Mouse (Mus musculus): Measurements from ENCODE around the gene Smtn. TPM values are rescaled to one million over a fixed set of nuclear protein-coding genes. Genes with fewer than 3 reads are reported as not detected.

Gene Smtn
- polyA plus RNA-seq, 1 experiment from 2014 or later = 79.2 TPM

- Histone ChIP-seq H3K4me1 (replicated peaks) (peaks cover 13% of the 10 kb centered on the region; the same call in 1 of the 2 replicates), H3K27me3 (no peaks in the 10 kb centered on the region), H3K9ac (no peak overlapping the region), H3K4me3 (no peak overlapping the region), H3K27ac (peak overlapping the region; percentile 18), H3K9me3 (replicated peaks) (0 out of 2 replicates have a peak, but pooled peaks cover 3% of the 10 kb centered on the region), H3K36me3 (no peaks in the 10 kb centered on the region), H3K4me2 (no peak overlapping the region)
- ATAC-seq (replicated peaks; ENCODE audit: insufficient number of reproducible peaks, insufficient read depth, low FRiP score, low read depth) = no peak
- WGBS = 14% methylated on average over 1 of the region's 1 CpGs
Measured at GRCm38 (mm10) chr11:3546242-3546562, 5.8 kb upstream of the Smtn start.

- H3K4me2 ChIP-seq = no peak overlapping the region
- 22% methylated on average over 9 of the region's 9 CpGs for WGBS
- H3K27ac ChIP-seq = no peak overlapping the region
- no peak for ATAC-seq (replicated peaks; ENCODE audit: insufficient number of reproducible peaks, insufficient read depth, low FRiP score, low read depth)
- H3K4me3 ChIP-seq = no peak overlapping the region
- H3K4me1 ChIP-seq (replicated peaks) = peaks cover 13% of the 10 kb centered on the region; the same call in 1 of the 2 replicates
- H3K9me3 ChIP-seq (replicated peaks) = 0 out of 2 replicates have a peak, but pooled peaks cover 3% of the 10 kb centered on the region
- no peaks in the 10 kb centered on the region for H3K36me3 ChIP-seq
- H3K27me3 ChIP-seq = no peaks in the 10 kb centered on the region
- H3K9ac ChIP-seq = no peak overlapping the region
Measured at GRCm38 (mm10) chr11:3545531-3546241, 5.3 kb upstream of the Smtn start.

GRCm38 (mm10) chr11:3544409-3544808 is 4.0 kb upstream of the Smtn start:
- Histone ChIP-seq H3K4me3 (no peak overlapping the region), H3K4me1 (replicated peaks) (peaks cover 17% of the 10 kb centered on the region; the same call in 1 of the 2 replicates), H3K36me3 (no peaks in the 10 kb centered on the region), H3K9ac (no peak overlapping the region), H3K27ac (no peak overlapping the region), H3K27me3 (no peaks in the 10 kb centered on the region), H3K4me2 (no peak overlapping the region), H3K9me3 (replicated peaks) (0 out of 2 replicates have a peak, but pooled peaks cover 3% of the 10 kb centered on the region)
- WGBS = 95% methylated on average over 5 of the region's 5 CpGs
- ATAC-seq (replicated peaks; ENCODE audit: insufficient number of reproducible peaks, insufficient read depth, low FRiP score, low read depth) = no peak

- ATAC-seq (replicated peaks; ENCODE audit: insufficient number of reproducible peaks, insufficient read depth, low FRiP score, low read depth) = peak; percentile 20; the same call in 1 of the 2 replicates
- Histone ChIP-seq H3K9ac (no peak overlapping the region), H3K4me2 (no peak overlapping the region), H3K4me1 (replicated peaks) (peaks cover 18% of the 10 kb centered on the region), H3K27ac (peak overlapping the region; percentile 25), H3K27me3 (no peaks in the 10 kb centered on the region), H3K36me3 (no peaks in the 10 kb centered on the region), H3K4me3 (no peak overlapping the region), H3K9me3 (replicated peaks) (0 out of 2 replicates have a peak, but pooled peaks cover 3% of the 10 kb centered on the region)
- 19% methylated on average over 5 of the region's 5 CpGs for WGBS
Measured at GRCm38 (mm10) chr11:3543001-3543400, 2.6 kb upstream of the Smtn start.

DNA sequence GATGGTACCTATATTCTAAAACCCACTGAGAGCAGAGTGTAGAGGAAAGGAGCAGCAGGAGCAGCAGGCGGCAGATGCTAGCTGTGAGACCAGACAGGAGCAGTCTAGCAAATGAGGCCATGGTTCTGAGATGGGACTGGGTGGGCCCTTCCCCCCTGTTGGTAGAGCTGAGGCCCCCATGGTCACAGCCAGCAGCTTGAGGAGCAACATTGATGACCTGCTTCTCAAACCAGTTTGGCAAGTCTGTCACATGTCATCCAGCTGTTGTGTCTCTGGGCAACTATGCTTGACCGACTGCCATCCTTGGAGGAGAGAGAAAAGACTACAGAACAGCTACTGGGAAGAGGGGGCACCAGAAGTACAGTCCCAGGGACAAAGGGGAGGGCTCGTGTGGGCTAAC is 1.5 kb upstream of the Smtn start:
- 75% methylated on average over 3 of the region's 3 CpGs for WGBS
- H3K27ac ChIP-seq = no peak overlapping the region
- 0 out of 2 replicates have a peak, but pooled peaks cover 3% of the 10 kb centered on the region for H3K9me3 ChIP-seq (replicated peaks)
- no peak for ATAC-seq (replicated peaks; ENCODE audit: insufficient number of reproducible peaks, insufficient read depth, low FRiP score, low read depth)
- H3K27me3 ChIP-seq = no peaks in the 10 kb centered on the region
- no peak overlapping the region for H3K9ac ChIP-seq
- H3K4me3 ChIP-seq = no peak overlapping the region
- no peaks in the 10 kb centered on the region for H3K36me3 ChIP-seq
- H3K4me1 ChIP-seq (replicated peaks) = peaks cover 27% of the 10 kb centered on the region
- H3K4me2 ChIP-seq = no peak overlapping the region

GRCm38 (mm10) chr11:3539826-3540196 is 601 bp downstream of the Smtn start:
- Histone ChIP-seq H3K9ac (no peak overlapping the region), H3K9me3 (replicated peaks) (0 out of 2 replicates have a peak, but pooled peaks cover 3% of the 10 kb centered on the region), H3K4me1 (replicated peaks) (peaks cover 36% of the 10 kb centered on the region), H3K4me2 (peak overlapping the region; percentile 68), H3K27ac (no peak overlapping the region), H3K4me3 (peak overlapping the region; percentile 62), H3K27me3 (no peaks in the 10 kb centered on the region), H3K36me3 (no peaks in the 10 kb centered on the region)
- WGBS = 69% methylated on average over 4 of the region's 4 CpGs
- no peak for ATAC-seq (replicated peaks; ENCODE audit: insufficient number of reproducible peaks, insufficient read depth, low FRiP score, low read depth)

- H3K4me3 ChIP-seq = peak overlapping the region; percentile 62
- peak overlapping the region; percentile 70 for H3K9ac ChIP-seq
- H3K9me3 ChIP-seq (replicated peaks) = no peaks in the 10 kb centered on the region
- WGBS = 3% methylated on average over 33 of the region's 33 CpGs
- H3K27me3 ChIP-seq = no peaks in the 10 kb centered on the region
- peak; percentile 81 for ATAC-seq (replicated peaks; ENCODE audit: insufficient number of reproducible peaks, insufficient read depth, low FRiP score, low read depth)
- peak overlapping the region; percentile 46 for H3K27ac ChIP-seq
- H3K4me2 ChIP-seq = peak overlapping the region; percentile 68
- peaks cover 38% of the 10 kb centered on the region for H3K4me1 ChIP-seq (replicated peaks)
- 0 out of 2 replicates have a peak, but pooled peaks cover 3% of the 10 kb centered on the region for H3K36me3 ChIP-seq
Measured at GRCm38 (mm10) chr11:3539111-3539825, 1.1 kb downstream of the Smtn start.

DNA sequence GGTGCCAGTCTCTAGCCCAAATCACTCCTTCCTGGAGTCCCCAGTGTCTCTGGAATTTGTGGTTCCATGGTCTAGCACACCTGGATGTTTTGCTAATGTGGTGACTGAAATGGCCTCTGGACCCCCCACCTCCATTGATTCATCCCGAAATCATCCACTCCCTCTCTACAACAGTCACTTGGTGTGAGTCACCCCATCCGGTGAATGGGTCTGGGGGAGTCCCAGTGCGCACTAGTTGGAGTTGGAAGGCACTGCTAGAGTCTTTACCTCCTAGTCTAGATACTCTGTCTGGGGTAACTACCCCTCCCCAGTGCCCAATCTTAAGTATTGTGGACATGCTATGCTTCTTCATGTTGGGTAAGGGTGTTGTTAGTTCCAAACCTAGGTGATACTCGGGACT is 2.1 kb downstream of the Smtn start:
- Histone ChIP-seq H3K4me2 (peak overlapping the region; percentile 68), H3K9ac (peak overlapping the region; percentile 70), H3K4me1 (replicated peaks) (peaks cover 38% of the 10 kb centered on the region), H3K4me3 (peak overlapping the region; percentile 62), H3K36me3 (peaks cover 11% of the 10 kb centered on the region; the same call in 1 of the 2 replicates), H3K9me3 (replicated peaks) (no peaks in the 10 kb centered on the region), H3K27ac (peak overlapping the region; percentile 38), H3K27me3 (no peaks in the 10 kb centered on the region)
- ATAC-seq (replicated peaks; ENCODE audit: insufficient number of reproducible peaks, insufficient read depth, low FRiP score, low read depth) = no peak
- 46% methylated on average over 4 of the region's 4 CpGs for WGBS

GRCm38 (mm10) chr11:3537711-3538110 is 2.7 kb downstream of the Smtn start:
- 90% methylated on average over 3 of the region's 3 CpGs for WGBS

DNA sequence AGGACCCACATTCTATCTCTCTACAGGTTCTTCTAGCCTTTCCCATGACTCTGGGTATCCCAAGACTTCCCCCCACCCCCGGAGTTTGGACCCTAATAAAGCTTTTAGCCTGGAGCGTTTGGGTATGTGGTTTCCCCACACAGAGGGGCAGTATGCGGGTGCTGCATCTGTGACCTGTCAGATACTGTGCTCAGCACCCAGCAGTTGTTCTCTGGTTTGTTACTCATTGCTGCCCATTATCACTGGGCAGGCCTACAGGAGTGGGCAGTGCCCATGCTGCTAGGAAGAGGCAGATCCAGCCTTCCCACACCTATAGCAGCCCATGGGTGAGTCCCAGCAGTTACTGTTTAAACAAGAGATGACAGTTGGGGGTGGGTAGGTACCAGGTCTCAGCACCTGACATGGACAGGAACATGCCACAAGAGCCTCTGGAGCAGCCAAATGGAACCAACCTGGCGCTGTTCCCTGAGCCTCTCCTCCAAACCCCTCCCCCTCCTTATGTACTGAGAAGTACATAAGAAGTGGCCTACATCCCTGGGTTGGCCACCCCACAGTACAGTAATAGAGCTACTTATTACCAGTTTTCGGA is 3.6 kb downstream of the Smtn start:
- peak overlapping the region; percentile 62 for H3K4me3 ChIP-seq
- WGBS = 88% methylated on average over 5 of the region's 5 CpGs
- H3K9ac ChIP-seq = no peak overlapping the region
- no peak for ATAC-seq (replicated peaks; ENCODE audit: insufficient number of reproducible peaks, insufficient read depth, low FRiP score, low read depth)
- peak overlapping the region; percentile 68 for H3K4me2 ChIP-seq
- peaks cover 23% of the 10 kb centered on the region for H3K36me3 ChIP-seq
- H3K9me3 ChIP-seq (replicated peaks) = no peaks in the 10 kb centered on the region
- peaks cover 38% of the 10 kb centered on the region for H3K4me1 ChIP-seq (replicated peaks)
- H3K27ac ChIP-seq = peak overlapping the region; percentile 99
- no peaks in the 10 kb centered on the region for H3K27me3 ChIP-seq

More at GRCm38 (mm10) chr11:3537711-3538110, 2.7 kb downstream of the Smtn start:
- no peaks in the 10 kb centered on the region for H3K27me3 ChIP-seq
- H3K9me3 ChIP-seq (replicated peaks) = no peaks in the 10 kb centered on the region
- peaks cover 38% of the 10 kb centered on the region for H3K4me1 ChIP-seq (replicated peaks)
- peak overlapping the region; percentile 62 for H3K4me3 ChIP-seq
- H3K9ac ChIP-seq = peak overlapping the region; percentile 70
- peak overlapping the region; percentile 68 for H3K4me2 ChIP-seq
- ATAC-seq (replicated peaks; ENCODE audit: insufficient number of reproducible peaks, insufficient read depth, low FRiP score, low read depth) = no peak
- H3K27ac ChIP-seq = peak overlapping the region; percentile 99
- H3K36me3 ChIP-seq = peaks cover 17% of the 10 kb centered on the region; the same call in 1 of the 2 replicates

- peaks cover 31% of the 10 kb centered on the region for H3K36me3 ChIP-seq
- WGBS = 30% methylated on average over 5 of the region's 5 CpGs
- ATAC-seq (replicated peaks; ENCODE audit: insufficient number of reproducible peaks, insufficient read depth, low FRiP score, low read depth) = no peak
- peak overlapping the region; percentile 99 for H3K27ac ChIP-seq
- no peaks in the 10 kb centered on the region for H3K27me3 ChIP-seq
- no peaks in the 10 kb centered on the region for H3K9me3 ChIP-seq (replicated peaks)
- peak overlapping the region; percentile 62 for H3K4me3 ChIP-seq
- peak overlapping the region; percentile 61 for H3K9ac ChIP-seq
- H3K4me2 ChIP-seq = peak overlapping the region; percentile 68
- peaks cover 38% of the 10 kb centered on the region for H3K4me1 ChIP-seq (replicated peaks)
Measured at GRCm38 (mm10) chr11:3536082-3536481, 4.3 kb downstream of the Smtn start.
